Mouse (Mus musculus) heart, postnatal 0 days (tissue): ENCODE measurements at regions not wholly inside any gene's neighbourhood (a gene's known extent, or its start where the extent isn't known, plus 50 kb on each side); places are given as distances from the start of the nearest gene placed in this dataset.

Source experiments
- CTCF ChIP-seq: IDR thresholded peaks from 2 replicates; pipeline ENCODE4 v1.5.1; 2016; ENCODE audit warnings: antibody characterized with exemption, control low read depth, low read depth
- EP300 ChIP-seq: IDR thresholded peaks from 2 replicates; pipeline ENCODE4 v1.6.1; 2016; ENCODE audit warnings: antibody characterized with exemption, low read depth

- TF ChIP-seq CTCF: no peak
- TF ChIP-seq EP300: no peak
Observed at GRCm38 (mm10) chr6:37785741-37786140, 84.9 kb upstream of the Trim24 start.
